Mouse (Mus musculus) heart, embryonic 16.5 days (tissue): Measurements from ENCODE around the gene Adprhl2. TPM values are rescaled to one million over a fixed set of nuclear protein-coding genes. Genes with fewer than 3 reads are reported as not detected.

Experiments used
- ATAC-seq: fragments of 200-750 bp; cut with Nextera tagmentation; replicated peaks from 2 replicates; pipeline ENCODE4 v1.8.0; 2017; ENCODE audit warnings: moderate number of reproducible peaks; ENCODE audit not compliant: insufficient read depth, low FRiP score; ENCODE audit errors: extremely low read depth
- H3K27ac ChIP-seq: fragments of 300-500 bp; sonication (generic); 2 replicates; pipeline ENCODE4 v1.5.1; 2014; ENCODE audit warnings: mild to moderate bottlenecking, low read length, control low read depth, moderate library complexity
- H3K27me3 ChIP-seq: fragments of 300-500 bp; sonication (generic); 2 replicates; pipeline ENCODE4 v1.6.1; 2014; ENCODE audit warnings: low read length, mixed read lengths; ENCODE audit not compliant: control insufficient read depth, insufficient read depth
- H3K36me3 ChIP-seq: fragments of 300-500 bp; sonication (generic); 2 replicates; pipeline ENCODE4 v1.6.1; 2014; ENCODE audit not compliant: control insufficient read depth, insufficient read depth
- H3K4me1 ChIP-seq: fragments of 300-500 bp; sonication (generic); 2 replicates; pipeline ENCODE4 v1.6.1; 2014; ENCODE audit warnings: low read length, mixed read lengths; ENCODE audit not compliant: control insufficient read depth, insufficient read depth
- H3K4me2 ChIP-seq: fragments of 300-500 bp; sonication (generic); 2 replicates; pipeline ENCODE4 v1.6.1; 2014; ENCODE audit warnings: low read depth, mild to moderate bottlenecking, control low read depth, low read length
- H3K4me3 ChIP-seq: fragments of 300-500 bp; sonication (generic); 2 replicates; pipeline ENCODE4 v1.5.1; 2014; ENCODE audit warnings: mild to moderate bottlenecking, control low read depth, low read length
- H3K9ac ChIP-seq: fragments of 300-500 bp; sonication (generic); 2 replicates; pipeline ENCODE4 v1.6.1; 2014; ENCODE audit warnings: low read length, control low read depth
- H3K9me3 ChIP-seq: fragments of 300-500 bp; sonication (generic); replicated peaks from 2 replicates; pipeline ENCODE4 v1.6.1; 2016; ENCODE audit warnings: low read length; ENCODE audit not compliant: control insufficient read depth
- whole genome bisulfite sequencing: fragments of 180-500 bp; shearing (Covaris S2); extraction: QIAGEN DNeasy Blood & Tissue Kit; methylation state at CpG from one replicate; pipeline ENCODE4 v1.1.7; 2014; 5-methylcytosine and 5-hydroxymethylcytosine counted together
- polyA plus RNA-seq: library from polyadenylated mRNA; unstranded; fragments of >200 nt; fragmentation: Nextera tagmentation; extraction: Ambion mirVana; gene quantifications from 2 replicates; pipeline ENCODE4 v1.2.1, GENCODE M21; 2015

Gene Adprhl2
- 38.6 and 41.1 TPM in 2 replicates for polyA plus RNA-seq

GRCm38 (mm10) chr4:126321111-126321853 lies at the start of gene Adprhl2:
Adprhl2 (minus strand) TSS chr4:126321703.
- Histone ChIP-seq H3K4me3 (peak within 1 kb of the TSS; percentile 78), H3K4me2 (peak within 1 kb of the TSS; percentile 72), H3K9me3 (no peaks in the 10 kb centered on the region), H3K27ac (peak within 1 kb of the TSS; percentile 69), H3K4me1 (peaks cover 16% of the 10 kb centered on the region), H3K36me3 (peaks cover 18% of the 10 kb centered on the region), H3K27me3 (peaks cover 10% of the 10 kb centered on the region), H3K9ac (peak within 1 kb of the TSS; percentile 86)
- WGBS, result under 1% methylated on average over 80 of the region's 80 CpGs
- ATAC-seq, result peak; percentile 84

- no peak overlapping the region for H3K4me3 ChIP-seq
- H3K27ac ChIP-seq, result no peak overlapping the region
- no peak overlapping the region for H3K4me2 ChIP-seq
- peaks cover 21% of the 10 kb centered on the region for H3K36me3 ChIP-seq
- ATAC-seq, result no peak
- H3K9me3 ChIP-seq, result 0 out of 2 replicates have a peak, but pooled peaks cover 3% of the 10 kb centered on the region
- H3K4me1 ChIP-seq, result no peaks in the 10 kb centered on the region
- WGBS, result 93% methylated on average over 1 of the region's 1 CpGs
- H3K9ac ChIP-seq, result no peak overlapping the region
- no peaks in the 10 kb centered on the region for H3K27me3 ChIP-seq
Measured at GRCm38 (mm10) chr4:126360069-126360468, 38.6 kb upstream of the Adprhl2 start.

- WGBS, result 66% methylated on average over 4 of the region's 4 CpGs
- no peak overlapping the region for H3K4me2 ChIP-seq
- H3K9ac ChIP-seq, result no peak overlapping the region
- peaks cover 16% of the 10 kb centered on the region for H3K36me3 ChIP-seq
- H3K4me1 ChIP-seq, result no peaks in the 10 kb centered on the region
- H3K9me3 ChIP-seq, result no peaks in the 10 kb centered on the region
- H3K27me3 ChIP-seq, result no peaks in the 10 kb centered on the region
- no peak overlapping the region for H3K4me3 ChIP-seq
- H3K27ac ChIP-seq, result no peak overlapping the region
- ATAC-seq, result no peak
Measured at GRCm38 (mm10) chr4:126343451-126343850, 21.9 kb upstream of the Adprhl2 start.

- 54% methylated on average over 4 of the region's 4 CpGs for WGBS
- H3K4me3 ChIP-seq, result no peak overlapping the region
- ATAC-seq, result no peak
Measured at GRCm38 (mm10) chr4:126339461-126339860, 18.0 kb upstream of the Adprhl2 start.

GRCm38 (mm10) chr4:126332358-126332757 lies 10.9 kb upstream of the Adprhl2 start:
- Histone ChIP-seq H3K36me3 (peaks cover 2% of the 10 kb centered on the region; the same call in 1 of the 2 replicates), H3K27ac (no peak overlapping the region), H3K27me3 (no peaks in the 10 kb centered on the region), H3K4me3 (no peak overlapping the region), H3K9ac (no peak overlapping the region), H3K9me3 (no peaks in the 10 kb centered on the region), H3K4me2 (no peak overlapping the region), H3K4me1 (peaks cover 2% of the 10 kb centered on the region; the same call in 1 of the 2 replicates)
- ATAC-seq, result no peak
- 52% methylated on average over 3 of the region's 3 CpGs for WGBS

More at GRCm38 (mm10) chr4:126339461-126339860, 18.0 kb upstream of the Adprhl2 start:
- no peak overlapping the region for H3K4me2 ChIP-seq
- H3K9ac ChIP-seq, result no peak overlapping the region
- H3K36me3 ChIP-seq, result no peaks in the 10 kb centered on the region
- peaks cover 2% of the 10 kb centered on the region; the same call in 1 of the 2 replicates for H3K4me1 ChIP-seq
- H3K27ac ChIP-seq, result no peak overlapping the region
- H3K9me3 ChIP-seq, result no peaks in the 10 kb centered on the region
- no peaks in the 10 kb centered on the region for H3K27me3 ChIP-seq

- Histone ChIP-seq H3K27me3 (no peaks in the 10 kb centered on the region), H3K9me3 (no peaks in the 10 kb centered on the region), H3K9ac (no peak overlapping the region), H3K4me3 (no peak overlapping the region), H3K36me3 (peaks cover 2% of the 10 kb centered on the region; the same call in 1 of the 2 replicates), H3K4me1 (peaks cover 2% of the 10 kb centered on the region; the same call in 1 of the 2 replicates), H3K4me2 (no peak overlapping the region), H3K27ac (no peak overlapping the region)
- WGBS, result 61% methylated on average over 1 of the region's 1 CpGs
- no peak for ATAC-seq
Measured at GRCm38 (mm10) chr4:126331751-126332150, 10.2 kb upstream of the Adprhl2 start.

GRCm38 (mm10) chr4:126330295-126330694 lies 8.8 kb upstream of the Adprhl2 start:
- peaks cover 2% of the 10 kb centered on the region; the same call in 1 of the 2 replicates for H3K36me3 ChIP-seq
- H3K27me3 ChIP-seq, result no peaks in the 10 kb centered on the region; the same call in 1 of the 2 replicates
- H3K4me2 ChIP-seq, result no peak overlapping the region
- H3K4me3 ChIP-seq, result no peak overlapping the region
- no peaks in the 10 kb centered on the region for H3K9me3 ChIP-seq
- peaks cover 3% of the 10 kb centered on the region; the same call in 1 of the 2 replicates for H3K4me1 ChIP-seq
- 88% methylated on average over 4 of the region's 4 CpGs for WGBS
- ATAC-seq, result no peak
- H3K9ac ChIP-seq, result no peak overlapping the region
- no peak overlapping the region for H3K27ac ChIP-seq

- Histone ChIP-seq H3K27ac (no peak overlapping the region), H3K4me2 (no peak overlapping the region), H3K4me3 (no peak overlapping the region), H3K27me3 (peaks cover 10% of the 10 kb centered on the region), H3K4me1 (peaks cover 10% of the 10 kb centered on the region; the same call in 1 of the 2 replicates), H3K9ac (no peak overlapping the region), H3K9me3 (no peaks in the 10 kb centered on the region), H3K36me3 (no peaks in the 10 kb centered on the region)
- ATAC-seq, result no peak
- WGBS, result 19% methylated on average over 6 of the region's 6 CpGs
Measured at GRCm38 (mm10) chr4:126326036-126326435, 4.5 kb upstream of the Adprhl2 start.

- no peak for ATAC-seq
- Histone ChIP-seq H3K4me1 (peaks cover 13% of the 10 kb centered on the region), H3K9ac (peak within 1 kb of the TSS; percentile 40; the same call in 1 of the 2 replicates), H3K9me3 (no peaks in the 10 kb centered on the region), H3K4me2 (peak within 1 kb of the TSS; percentile 41), H3K36me3 (no peaks in the 10 kb centered on the region), H3K27me3 (peaks cover 10% of the 10 kb centered on the region), H3K27ac (no peak within 1 kb of the TSS), H3K4me3 (peak within 1 kb of the TSS; percentile 16)
- 12% methylated on average over 23 of the region's 23 CpGs for WGBS
Measured at GRCm38 (mm10) chr4:126325281-126325861, 3.9 kb upstream of the Adprhl2 start, which contains the start of gene Tekt2. Tekt2 (minus strand) TSS chr4:126325688.
